Mouse (Mus musculus): ENCODE results near the gene Bbs5.
A peak's percentile ranks its signal among the peaks of the same experiment; 100 is the strongest.
"Not testable (repeated sequence)": the region's sequence is repeated elsewhere in the genome, so short reads cannot be mapped to it uniquely, and the experiment has no call there.

Bbs5 gene

GRCm38 (mm10) chr2:69669853-69670252, 22.9 kb downstream of the Bbs5 start, which contains the start of gene Klhl41:
Klhl41 (plus strand) TSS chr2:69670120.
- DNase-seq (ENCODE audit: low spot score), result no peak

GRCm38 (mm10) chr2:69673723-69674122, 26.8 kb downstream of the Bbs5 start:
- DNase-seq (ENCODE audit: low spot score), result no peak

- DNase-seq (ENCODE audit: low spot score), result no peak
Observed at GRCm38 (mm10) chr2:69675266-69675665, 28.3 kb downstream of the Bbs5 start.

GRCm38 (mm10) chr2:69676713-69677112, 29.7 kb downstream of the Bbs5 start:
- no peak for DNase-seq (ENCODE audit: low spot score)

GRCm38 (mm10) chr2:69677215-69677614, 30.2 kb downstream of the Bbs5 start:
- DNase-seq (ENCODE audit: low spot score), result not testable (repeated sequence)

DNA sequence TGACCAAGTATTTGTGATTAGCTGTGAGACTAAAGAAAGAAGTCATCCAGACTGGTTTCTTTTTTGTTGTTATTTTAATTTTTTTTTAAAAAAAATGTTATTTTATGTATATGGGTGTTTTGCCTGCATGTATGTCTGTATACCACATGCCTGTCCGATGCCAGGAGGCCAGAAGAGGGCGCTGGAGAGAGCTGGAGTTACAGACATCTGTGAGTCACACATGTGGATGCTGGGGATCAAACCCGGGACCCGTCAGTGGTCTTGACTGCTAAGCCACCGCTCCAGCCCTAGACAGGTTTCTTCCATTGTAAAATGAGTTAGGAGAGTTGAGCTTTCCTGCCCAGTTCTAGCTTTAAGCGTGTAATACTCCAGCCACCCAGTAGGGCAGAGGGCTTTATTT, 33.0 kb downstream of the Bbs5 start:
- DNase-seq (ENCODE audit: low spot score), result no peak

DNA sequence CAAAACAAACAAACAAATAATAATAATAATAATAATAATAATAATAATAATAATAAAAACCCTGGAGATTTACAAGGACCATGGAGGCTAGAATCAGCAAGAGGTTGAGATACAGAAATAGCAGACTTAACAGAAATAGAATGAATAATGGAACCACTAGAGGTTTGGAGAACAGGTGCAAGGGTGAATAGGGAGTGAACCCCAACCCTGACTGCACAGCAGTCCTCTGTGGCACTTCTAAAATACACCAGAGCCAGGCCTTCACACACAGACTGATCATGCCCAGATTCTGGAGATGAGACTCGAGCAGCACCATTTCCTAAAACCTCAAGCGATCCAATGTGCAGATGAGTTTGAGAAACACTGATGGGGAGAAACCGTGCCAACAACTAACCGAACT, 35.0 kb downstream of the Bbs5 start:
- no peak for DNase-seq (ENCODE audit: low spot score)

DNA sequence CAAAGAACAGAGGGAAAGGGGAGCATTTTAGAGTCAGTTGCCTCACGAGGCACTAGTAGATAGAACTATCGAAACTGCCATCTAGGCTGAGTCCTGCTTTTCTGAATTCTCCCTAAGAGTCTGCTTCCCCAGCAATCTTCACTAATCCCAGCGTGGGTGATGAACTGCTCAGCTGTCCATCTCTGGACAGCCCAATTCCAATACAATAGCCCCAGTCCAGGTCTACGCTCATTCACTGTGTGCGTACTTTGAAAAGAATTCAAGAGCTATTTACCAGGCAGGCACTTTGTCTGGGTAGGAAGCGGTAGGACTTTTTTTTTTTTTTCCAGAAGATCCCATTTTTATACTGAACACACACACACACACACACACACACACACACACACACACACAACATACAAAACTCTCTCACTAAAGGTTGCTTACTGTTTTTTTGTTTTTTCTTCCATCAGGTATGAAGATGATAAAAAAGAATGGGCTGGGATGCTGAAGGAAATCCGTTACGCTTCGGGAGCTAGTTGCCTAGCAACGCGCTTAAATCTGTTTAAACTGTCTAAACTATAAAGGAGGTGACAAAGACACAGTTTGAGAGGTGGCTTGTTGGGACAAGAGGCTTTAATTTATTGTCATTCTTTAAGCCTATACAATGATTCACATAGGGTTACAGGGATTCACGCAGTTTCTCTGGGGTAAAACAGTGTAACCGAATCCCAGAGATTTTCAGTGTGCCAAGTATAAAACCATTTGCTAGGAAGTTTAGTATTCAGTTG, 36.2 kb downstream of the Bbs5 start:
- peak; percentile 76 for DNase-seq (ENCODE audit: low spot score)

GRCm38 (mm10) chr2:69684488-69684887, 37.5 kb downstream of the Bbs5 start:
- no peak for DNase-seq (ENCODE audit: low spot score)

- no peak for DNase-seq (ENCODE audit: low spot score)
Observed at GRCm38 (mm10) chr2:69690214-69690613, 43.2 kb downstream of the Bbs5 start.

- DNase-seq (ENCODE audit: low spot score), result no peak
Observed at GRCm38 (mm10) chr2:69690843-69691242, 43.9 kb downstream of the Bbs5 start.

DNA sequence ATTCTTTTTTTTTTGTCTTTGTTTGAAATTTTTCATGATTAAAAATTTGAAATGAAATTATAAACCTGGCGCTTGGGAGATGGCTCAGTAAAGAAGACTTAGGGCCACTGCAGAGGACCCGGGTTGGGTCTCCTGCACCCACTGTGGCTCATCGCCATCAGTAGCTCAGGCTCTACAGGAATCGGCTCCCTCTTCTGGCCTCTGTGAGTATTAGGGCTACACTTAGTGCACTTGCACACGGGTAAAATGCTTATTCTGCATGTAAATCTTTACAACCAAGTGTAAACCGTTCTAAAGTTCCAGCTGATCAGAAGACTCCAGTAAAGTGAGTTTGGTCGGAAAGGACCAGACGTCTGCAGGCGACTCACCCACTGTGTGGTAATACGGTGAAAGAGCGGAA, 46.5 kb downstream of the Bbs5 start:
- no peak for DNase-seq (ENCODE audit: low spot score)

DNA sequence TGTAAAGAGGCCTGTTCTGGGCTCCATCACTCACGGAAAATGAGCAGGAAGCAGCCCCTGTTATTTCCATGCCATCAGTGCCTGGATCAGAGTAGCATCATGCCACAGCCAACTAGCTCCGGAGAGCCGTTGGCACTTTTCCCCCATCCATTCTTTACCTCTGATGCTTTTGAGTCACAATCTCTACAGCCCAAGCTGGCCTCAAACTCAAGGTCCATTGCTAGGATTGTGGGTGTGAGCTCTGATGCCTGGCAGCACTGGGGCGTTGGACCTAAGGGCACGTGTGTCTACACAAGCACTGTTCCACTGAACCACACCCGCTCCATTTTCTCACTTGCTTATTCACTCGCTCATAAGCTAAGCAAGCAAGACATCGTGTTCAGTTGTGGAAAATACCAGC, 53.5 kb downstream of the Bbs5 start:
- no peak for DNase-seq (ENCODE audit: low spot score)

DNA sequence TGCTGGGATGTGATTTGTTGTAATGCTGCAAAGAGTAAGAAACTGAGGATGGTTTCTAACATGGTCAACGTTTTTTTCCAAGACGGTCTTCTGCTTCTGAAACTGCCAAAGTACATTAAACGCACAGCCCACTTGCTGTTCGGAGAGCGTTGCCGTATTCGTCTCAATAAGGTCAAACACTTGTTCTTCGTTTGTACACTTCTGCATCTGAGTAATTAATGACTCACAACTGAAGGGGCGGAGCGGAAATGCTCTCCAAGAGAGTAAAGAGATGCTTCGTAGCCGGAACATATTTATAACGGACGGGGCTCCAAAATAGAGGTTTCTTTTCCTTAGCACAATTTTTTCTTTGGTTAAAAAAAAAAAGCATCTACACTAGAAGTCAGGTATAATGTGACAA, 65.2 kb downstream of the Bbs5 start:
- DNase-seq (ENCODE audit: low spot score), result no peak

- peak; percentile 96 for DNase-seq (ENCODE audit: low spot score)
Observed at GRCm38 (mm10) chr2:69712981-69713625, 66.1 kb downstream of the Bbs5 start, which contains the start of gene Fastkd1. Fastkd1 (minus strand) TSS chr2:69713516.

DNA sequence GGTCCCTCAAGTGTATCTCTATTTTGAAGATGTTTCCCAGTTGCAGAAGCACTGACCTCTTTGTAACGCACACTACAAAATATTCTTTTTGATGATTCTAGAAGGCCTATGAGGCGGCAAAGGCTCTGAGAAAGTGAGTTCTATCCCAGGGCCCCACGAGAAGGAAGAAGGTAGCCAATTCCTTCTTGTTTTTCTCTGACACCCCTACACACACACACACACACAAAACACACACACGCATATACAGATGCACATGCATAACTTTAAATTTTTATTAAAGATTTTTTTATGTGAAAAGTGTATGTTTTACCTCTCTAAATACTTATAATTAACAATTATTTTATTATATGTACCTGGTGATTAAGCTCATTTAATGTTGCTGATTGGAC, 66.6 kb downstream of the Bbs5 start:
- no peak for DNase-seq (ENCODE audit: low spot score)

GRCm38 (mm10) chr2:69714126-69714525, 67.2 kb downstream of the Bbs5 start:
- DNase-seq (ENCODE audit: low spot score), result no peak

- DNase-seq (ENCODE audit: low spot score), result no peak
Observed at GRCm38 (mm10) chr2:69716483-69716882, 69.5 kb downstream of the Bbs5 start.
